Mouse (Mus musculus) lung, embryonic 15.5 days (tissue): ENCODE results near the gene Ankfy1. TPM values are rescaled to one million over a fixed set of nuclear protein-coding genes. Genes with fewer than 3 reads are reported as not detected.
"Not testable (repeated sequence)": the region's sequence is repeated elsewhere in the genome, so short reads cannot be mapped to it uniquely, and the experiment has no call there.

Experiments
- ATAC-seq: fragments of 200-750 bp; cut with Nextera tagmentation; 2 replicates; pipeline ENCODE4 v1.8.0; 2017; ENCODE audit warnings: moderate number of reproducible peaks, borderline replicate concordance; ENCODE audit not compliant: low FRiP score, low TSS enrichment; ENCODE audit errors: extremely low read depth
- H3K27ac ChIP-seq: fragments of 300-500 bp; sonication (generic); 2 replicates; pipeline ENCODE4 v1.5.1; 2015; ENCODE audit warnings: moderate library complexity, mild to moderate bottlenecking, inconsistent platforms
- H3K27me3 ChIP-seq: fragments of 300-500 bp; sonication (generic); 2 replicates; pipeline ENCODE4 v1.6.1; 2015; ENCODE audit warnings: inconsistent platforms
- H3K36me3 ChIP-seq: fragments of 300-500 bp; sonication (generic); 2 replicates; pipeline ENCODE4 v1.6.1; 2015; ENCODE audit warnings: inconsistent platforms
- H3K4me1 ChIP-seq: fragments of 300-500 bp; sonication (generic); 2 replicates; pipeline ENCODE4 v1.6.1; 2015; ENCODE audit warnings: inconsistent platforms
- H3K4me2 ChIP-seq: fragments of 300-500 bp; sonication (generic); 2 replicates; pipeline ENCODE4 v1.6.1; 2015; ENCODE audit warnings: inconsistent platforms, mild to moderate bottlenecking, moderate library complexity
- H3K4me3 ChIP-seq: fragments of 300-500 bp; sonication (generic); 2 replicates; pipeline ENCODE4 v1.5.1; 2015; ENCODE audit warnings: mild to moderate bottlenecking, inconsistent platforms
- H3K9ac ChIP-seq: fragments of 300-500 bp; sonication (generic); 2 replicates; pipeline ENCODE4 v1.6.1; 2015; ENCODE audit warnings: inconsistent platforms
- H3K9me3 ChIP-seq: fragments of 300-500 bp; sonication (generic); 2 replicates; pipeline ENCODE4 v1.6.1; 2016; ENCODE audit warnings: inconsistent platforms
- WGBS: fragments of 180-500 bp; shearing (Covaris S2); methylation state at CpG from one replicate; pipeline ENCODE4 v1.1.7; 2015; 5-methylcytosine and 5-hydroxymethylcytosine counted together
- polyA plus RNA-seq: library from polyadenylated mRNA; unstranded; fragments of >200 nt; fragmentation: Nextera tagmentation; extraction: Ambion mirVana; gene quantifications from 2 replicates; pipeline ENCODE4 v1.2.1, GENCODE M21; 2015

The Ankfy1 gene
- polyA plus RNA-seq, 1 experiment from 2014 or later = 22.6 TPM

- no peak for ATAC-seq
- H3K4me1 ChIP-seq = 0 out of 2 replicates have a peak, but pooled peaks cover 8% of the 10 kb centered on the region
- H3K36me3 ChIP-seq = peaks cover 17% of the 10 kb centered on the region
- H3K9ac ChIP-seq = no peak overlapping the region
- no peaks in the 10 kb centered on the region for H3K9me3 ChIP-seq
- no peak overlapping the region for H3K4me3 ChIP-seq
- H3K27me3 ChIP-seq = no peaks in the 10 kb centered on the region
- 97% methylated on average over 2 of the region's 2 CpGs for WGBS
- H3K27ac ChIP-seq = no peak overlapping the region
- H3K4me2 ChIP-seq = no peak overlapping the region
Observed at GRCm38 (mm10) chr11:72683402-72683801, 6.4 kb upstream of the Ankfy1 start.

- Histone ChIP-seq H3K9me3 (no peaks in the 10 kb centered on the region), H3K9ac (no peak overlapping the region), H3K36me3 (peaks cover 2% of the 10 kb centered on the region; the same call in 1 of the 2 replicates), H3K4me1 (peaks cover 25% of the 10 kb centered on the region), H3K4me3 (no peak overlapping the region), H3K27ac (no peak overlapping the region), H3K4me2 (no peak overlapping the region), H3K27me3 (no peaks in the 10 kb centered on the region)
- ATAC-seq = no peak
Observed at GRCm38 (mm10) chr11:72686697-72687096, 3.1 kb upstream of the Ankfy1 start.

GRCm38 (mm10) chr11:72688242-72688641, 1.6 kb upstream of the Ankfy1 start:
- ATAC-seq = no peak

GRCm38 (mm10) chr11:72689115-72689514, 691 bp upstream of the Ankfy1 start:
- H3K36me3 ChIP-seq = no peaks in the 10 kb centered on the region; the same call in 1 of the 2 replicates
- H3K9me3 ChIP-seq = no peaks in the 10 kb centered on the region
- ATAC-seq = 0 out of 2 replicates have a peak, but pooled peaks have one; percentile 28
- H3K4me1 ChIP-seq = peaks cover 29% of the 10 kb centered on the region
- no peaks in the 10 kb centered on the region for H3K27me3 ChIP-seq
- H3K4me2 ChIP-seq = peak overlapping the region; percentile 70
- peak overlapping the region; percentile 70; the same call in 1 of the 2 replicates for H3K27ac ChIP-seq
- peak overlapping the region; percentile 61 for H3K4me3 ChIP-seq
- peak overlapping the region; percentile 35 for H3K9ac ChIP-seq
- 47% methylated on average over 3 of the region's 3 CpGs for WGBS

More at GRCm38 (mm10) chr11:72688242-72688641, 1.6 kb upstream of the Ankfy1 start:
- WGBS = 10% methylated on average over 5 of the region's 5 CpGs
- Histone ChIP-seq H3K4me2 (no peak overlapping the region; the same call in 1 of the 2 replicates), H3K4me3 (no peak overlapping the region), H3K27ac (no peak overlapping the region), H3K9ac (no peak overlapping the region), H3K36me3 (no peaks in the 10 kb centered on the region; the same call in 1 of the 2 replicates), H3K9me3 (no peaks in the 10 kb centered on the region), H3K27me3 (no peaks in the 10 kb centered on the region), H3K4me1 (peaks cover 29% of the 10 kb centered on the region)

- 89% methylated on average over 4 of the region's 4 CpGs for WGBS
- ATAC-seq = no peak
- Histone ChIP-seq H3K27me3 (no peaks in the 10 kb centered on the region), H3K9me3 (0 out of 2 replicates have a peak, but pooled peaks cover under 1% of the 10 kb centered on the region), H3K4me3 (no peak overlapping the region), H3K27ac (no peak overlapping the region), H3K9ac (no peak overlapping the region), H3K36me3 (peaks cover 1% of the 10 kb centered on the region; the same call in 1 of the 2 replicates), H3K4me2 (no peak overlapping the region), H3K4me1 (peaks cover 29% of the 10 kb centered on the region)
Observed at GRCm38 (mm10) chr11:72692353-72692752, 2.5 kb downstream of the Ankfy1 start.

- H3K4me2 ChIP-seq = no peak overlapping the region
- H3K9ac ChIP-seq = no peak overlapping the region
- peaks cover 16% of the 10 kb centered on the region for H3K4me1 ChIP-seq
- H3K36me3 ChIP-seq = peaks cover 5% of the 10 kb centered on the region; the same call in 1 of the 2 replicates
- H3K27ac ChIP-seq = no peak overlapping the region
- H3K4me3 ChIP-seq = no peak overlapping the region
- H3K27me3 ChIP-seq = no peaks in the 10 kb centered on the region
- H3K9me3 ChIP-seq = 0 out of 2 replicates have a peak, but pooled peaks cover 4% of the 10 kb centered on the region
- 83% methylated on average over 3 of the region's 3 CpGs for WGBS
- ATAC-seq = no peak
Observed at GRCm38 (mm10) chr11:72695025-72695424, 5.2 kb downstream of the Ankfy1 start.

- peaks cover 6% of the 10 kb centered on the region for H3K4me1 ChIP-seq
- H3K4me3 ChIP-seq = no peak overlapping the region
- peaks cover 7% of the 10 kb centered on the region for H3K36me3 ChIP-seq
- H3K27ac ChIP-seq = no peak overlapping the region
- H3K9me3 ChIP-seq = 0 out of 2 replicates have a peak, but pooled peaks cover 4% of the 10 kb centered on the region
- H3K27me3 ChIP-seq = no peaks in the 10 kb centered on the region
- H3K9ac ChIP-seq = no peak overlapping the region
- WGBS = 81% methylated on average over 2 of the region's 2 CpGs
- H3K4me2 ChIP-seq = no peak overlapping the region
- no peak for ATAC-seq
Observed at GRCm38 (mm10) chr11:72696368-72696971, 6.7 kb downstream of the Ankfy1 start.

- Histone ChIP-seq H3K9ac (no peak overlapping the region), H3K4me3 (no peak overlapping the region), H3K27me3 (no peaks in the 10 kb centered on the region), H3K9me3 (0 out of 2 replicates have a peak, but pooled peaks cover 4% of the 10 kb centered on the region), H3K4me1 (no peaks in the 10 kb centered on the region), H3K27ac (no peak overlapping the region), H3K4me2 (no peak overlapping the region), H3K36me3 (peaks cover 7% of the 10 kb centered on the region)
- no peak for ATAC-seq
Observed at GRCm38 (mm10) chr11:72697323-72697722, 7.5 kb downstream of the Ankfy1 start.

- not testable (repeated sequence) for ATAC-seq, H3K27ac ChIP-seq, H3K4me3 ChIP-seq, H3K27me3 ChIP-seq, H3K9me3 ChIP-seq, H3K4me1 ChIP-seq, H3K9ac ChIP-seq, H3K36me3 ChIP-seq, H3K4me2 ChIP-seq
- WGBS = 85% methylated on average over 2 of the region's 2 CpGs
Observed at GRCm38 (mm10) chr11:72705111-72705510, 15.3 kb downstream of the Ankfy1 start.

- Histone ChIP-seq H3K9me3 (no peaks in the 10 kb centered on the region), H3K4me3 (no peak overlapping the region), H3K4me2 (no peak overlapping the region), H3K27ac (no peak overlapping the region), H3K27me3 (no peaks in the 10 kb centered on the region), H3K36me3 (peaks cover 22% of the 10 kb centered on the region), H3K9ac (no peak overlapping the region), H3K4me1 (no peaks in the 10 kb centered on the region)
- WGBS = 77% methylated on average over 5 of the region's 5 CpGs
- ATAC-seq = no peak
Observed at GRCm38 (mm10) chr11:72712721-72713120, 22.9 kb downstream of the Ankfy1 start.

- H3K9ac ChIP-seq = no peak overlapping the region
- no peak overlapping the region for H3K4me3 ChIP-seq
- no peak for ATAC-seq
Observed at GRCm38 (mm10) chr11:72718161-72718560, 28.4 kb downstream of the Ankfy1 start.

GRCm38 (mm10) chr11:72723165-72723564, 33.4 kb downstream of the Ankfy1 start:
- no peak for ATAC-seq
- whole genome bisulfite sequencing = 68% methylated on average over 2 of the region's 2 CpGs

More at GRCm38 (mm10) chr11:72718161-72718560, 28.4 kb downstream of the Ankfy1 start:
- no peaks in the 10 kb centered on the region for H3K9me3 ChIP-seq
- no peak overlapping the region for H3K4me2 ChIP-seq
- no peaks in the 10 kb centered on the region for H3K4me1 ChIP-seq
- H3K36me3 ChIP-seq = peaks cover 15% of the 10 kb centered on the region
- H3K27me3 ChIP-seq = no peaks in the 10 kb centered on the region
- no peak overlapping the region for H3K27ac ChIP-seq
- 85% methylated on average over 3 of the region's 3 CpGs for WGBS

More at GRCm38 (mm10) chr11:72723165-72723564, 33.4 kb downstream of the Ankfy1 start:
- no peaks in the 10 kb centered on the region for H3K9me3 ChIP-seq
- no peaks in the 10 kb centered on the region for H3K27me3 ChIP-seq
- H3K4me3 ChIP-seq = no peak overlapping the region
- no peak overlapping the region for H3K27ac ChIP-seq
- H3K9ac ChIP-seq = no peak overlapping the region
- peaks cover 9% of the 10 kb centered on the region for H3K36me3 ChIP-seq
- no peak overlapping the region for H3K4me2 ChIP-seq
- no peaks in the 10 kb centered on the region for H3K4me1 ChIP-seq
